Mouse (Mus musculus) liver, embryonic 13.5 days (tissue): ENCODE results near the gene Hsd17b1. TPM values are rescaled to one million over a fixed set of nuclear protein-coding genes. Genes with fewer than 3 reads are reported as not detected.
A peak's percentile ranks its signal among the peaks of the same experiment; 100 is the strongest.

Experiments used
- ATAC-seq: fragments of 200-750 bp; cut with Nextera tagmentation; 2 replicates; pipeline ENCODE4 v1.8.0; 2017; ENCODE audit warnings: low read depth, mild to moderate bottlenecking, moderate number of reproducible peaks, moderate library complexity
- DNase-seq: peaks from one replicate; pipeline ENCODE4 v3.0.0; 2022
- H3K27ac ChIP-seq: fragments of 300-500 bp; sonication (generic); 2 replicates; pipeline ENCODE4 v1.5.1; 2015; ENCODE audit warnings: moderate library complexity, mild to moderate bottlenecking, inconsistent platforms
- H3K27me3 ChIP-seq: fragments of 300-500 bp; sonication (generic); 2 replicates; pipeline ENCODE4 v1.6.1; 2015; ENCODE audit warnings: mild to moderate bottlenecking, inconsistent platforms
- H3K36me3 ChIP-seq: fragments of 300-500 bp; sonication (generic); 2 replicates; pipeline ENCODE4 v1.6.1; 2015; ENCODE audit warnings: mild to moderate bottlenecking, inconsistent platforms
- H3K4me1 ChIP-seq: fragments of 300-500 bp; sonication (generic); replicated peaks from 2 replicates; pipeline ENCODE4 v1.6.1; 2015; ENCODE audit warnings: inconsistent platforms
- H3K4me2 ChIP-seq: fragments of 300-500 bp; sonication (generic); 2 replicates; pipeline ENCODE4 v1.6.1; 2015; ENCODE audit warnings: inconsistent platforms, mild to moderate bottlenecking, moderate library complexity
- H3K4me3 ChIP-seq: fragments of 300-500 bp; sonication (generic); replicated peaks from 2 replicates; pipeline ENCODE4 v1.5.1; 2015; ENCODE audit warnings: mild to moderate bottlenecking, inconsistent platforms
- H3K9ac ChIP-seq: fragments of 300-500 bp; sonication (generic); 2 replicates; pipeline ENCODE4 v1.6.1; 2015; ENCODE audit warnings: mild to moderate bottlenecking, inconsistent platforms
- H3K9me3 ChIP-seq: fragments of 300-500 bp; sonication (generic); replicated peaks from 2 replicates; pipeline ENCODE4 v1.6.1; 2016; ENCODE audit warnings: inconsistent platforms
- WGBS: fragments of 180-500 bp; shearing (Covaris S2); methylation state at CpG from one replicate; pipeline ENCODE4 v1.1.7; 2015; ENCODE audit not compliant: insufficient replicate concordance; 5-methylcytosine and 5-hydroxymethylcytosine counted together
- polyA plus RNA-seq: library from polyadenylated mRNA; unstranded; fragments of >200 nt; fragmentation: Nextera tagmentation; extraction: Ambion mirVana; gene quantifications from 2 replicates; pipeline ENCODE4 v1.2.1, GENCODE M21; 2015

Hsd17b1 gene
- polyA plus RNA-seq, 1 experiment from 2014 or later = 0.14 TPM

GRCm38 (mm10) chr11:101070987-101071386 is 7.2 kb upstream of the Hsd17b1 start:
- DNase-seq = no peak
- Histone ChIP-seq H3K9me3 (no peaks in the 10 kb centered on the region), H3K9ac (peak overlapping the region; percentile 79; the same call in 1 of the 2 replicates), H3K27me3 (peaks cover 36% of the 10 kb centered on the region), H3K36me3 (no peaks in the 10 kb centered on the region), H3K4me2 (peak overlapping the region; percentile 97), H3K27ac (no peak overlapping the region), H3K4me3 (peak overlapping the region; percentile 78; the same call in 1 of the 2 replicates), H3K4me1 (peaks cover 30% of the 10 kb centered on the region)
- WGBS = 60% methylated on average over 6 of the region's 6 CpGs
- no peak for ATAC-seq

- Histone ChIP-seq H3K9me3 (no peaks in the 10 kb centered on the region), H3K36me3 (no peaks in the 10 kb centered on the region), H3K4me2 (no peak overlapping the region), H3K4me1 (peaks cover 21% of the 10 kb centered on the region), H3K27me3 (peaks cover 45% of the 10 kb centered on the region), H3K27ac (no peak overlapping the region), H3K9ac (no peak overlapping the region), H3K4me3 (no peak overlapping the region)
- DNase-seq (no peak), ATAC-seq (no peak)
- 66% methylated on average over 14 of the region's 14 CpGs for WGBS
Observed at GRCm38 (mm10) chr11:101071810-101072428, 6.3 kb upstream of the Hsd17b1 start.

- Histone ChIP-seq H3K9me3 (no peaks in the 10 kb centered on the region), H3K4me2 (peak overlapping the region; percentile 43), H3K36me3 (peaks cover 5% of the 10 kb centered on the region; the same call in 1 of the 2 replicates), H3K4me3 (peak overlapping the region; percentile 14), H3K4me1 (peaks cover 49% of the 10 kb centered on the region), H3K9ac (no peak overlapping the region), H3K27ac (no peak overlapping the region), H3K27me3 (peaks cover 60% of the 10 kb centered on the region)
- 4% methylated on average over 27 of the region's 27 CpGs for WGBS
- DNase-seq = no peak
- no peak for ATAC-seq
Observed at GRCm38 (mm10) chr11:101079746-101080145, 1.5 kb downstream of the Hsd17b1 start.

- no peak overlapping the region for H3K27ac ChIP-seq
- H3K9ac ChIP-seq = no peak overlapping the region
- peaks cover 11% of the 10 kb centered on the region; the same call in 1 of the 2 replicates for H3K36me3 ChIP-seq
- WGBS = 69% methylated on average over 5 of the region's 5 CpGs
- no peaks in the 10 kb centered on the region for H3K9me3 ChIP-seq
- DNase-seq (no peak), ATAC-seq (no peak)
- no peak overlapping the region for H3K4me2 ChIP-seq
- H3K27me3 ChIP-seq = peaks cover 60% of the 10 kb centered on the region
- H3K4me1 ChIP-seq = peaks cover 53% of the 10 kb centered on the region
- H3K4me3 ChIP-seq = no peak overlapping the region; the same call in 1 of the 2 replicates
Observed at GRCm38 (mm10) chr11:101080421-101080820, 2.2 kb downstream of the Hsd17b1 start.

GRCm38 (mm10) chr11:101081659-101082058 is 3.4 kb downstream of the Hsd17b1 start:
- 7% methylated on average over 10 of the region's 10 CpGs for WGBS
- DNase-seq (no peak), ATAC-seq (no peak)
- H3K36me3 ChIP-seq = peaks cover 17% of the 10 kb centered on the region
- H3K27me3 ChIP-seq = peaks cover 53% of the 10 kb centered on the region
- H3K9me3 ChIP-seq = no peaks in the 10 kb centered on the region
- H3K4me3 ChIP-seq = peak overlapping the region; percentile 79
- peak overlapping the region; percentile 90 for H3K9ac ChIP-seq
- H3K4me1 ChIP-seq = peaks cover 66% of the 10 kb centered on the region
- H3K27ac ChIP-seq = peak overlapping the region; percentile 94
- peak overlapping the region; percentile 86 for H3K4me2 ChIP-seq

- Histone ChIP-seq H3K9me3 (no peaks in the 10 kb centered on the region), H3K4me3 (peak within 1 kb of the TSS; percentile 79), H3K9ac (peak within 1 kb of the TSS; percentile 90), H3K27ac (peak within 1 kb of the TSS; percentile 94), H3K4me2 (peak within 1 kb of the TSS; percentile 86), H3K27me3 (peaks cover 45% of the 10 kb centered on the region), H3K36me3 (peaks cover 17% of the 10 kb centered on the region), H3K4me1 (peaks cover 70% of the 10 kb centered on the region)
- under 1% methylated on average over 51 of the region's 51 CpGs for WGBS
- peak; percentile 85 for ATAC-seq
- DNase-seq = peak; percentile 73
Observed at GRCm38 (mm10) chr11:101082208-101083082, 4.2 kb downstream of the Hsd17b1 start, which contains the start of gene Coasy. TSS of gene Coasy (plus strand) at chr11:101082565.

- DNase-seq = no peak
- peak overlapping the region; percentile 94 for H3K27ac ChIP-seq
- H3K4me3 ChIP-seq = peak overlapping the region; percentile 79
- WGBS = 30% methylated on average over 19 of the region's 19 CpGs
- peak overlapping the region; percentile 90 for H3K9ac ChIP-seq
- H3K27me3 ChIP-seq = peaks cover 37% of the 10 kb centered on the region
- ATAC-seq = no peak
- no peaks in the 10 kb centered on the region for H3K9me3 ChIP-seq
- H3K4me2 ChIP-seq = peak overlapping the region; percentile 86
- H3K36me3 ChIP-seq = peaks cover 17% of the 10 kb centered on the region
- H3K4me1 ChIP-seq = peaks cover 77% of the 10 kb centered on the region
Observed at GRCm38 (mm10) chr11:101083083-101083697, 5.0 kb downstream of the Hsd17b1 start.

- Histone ChIP-seq H3K27me3 (peaks cover 27% of the 10 kb centered on the region), H3K9me3 (no peaks in the 10 kb centered on the region), H3K27ac (no peak overlapping the region; the same call in 1 of the 2 replicates), H3K9ac (peak overlapping the region; percentile 26), H3K4me3 (no peak overlapping the region), H3K4me2 (no peak overlapping the region), H3K4me1 (peaks cover 79% of the 10 kb centered on the region), H3K36me3 (peaks cover 27% of the 10 kb centered on the region)
- DNase-seq (no peak), ATAC-seq (no peak)
- WGBS = 80% methylated on average over 14 of the region's 14 CpGs
Observed at GRCm38 (mm10) chr11:101084246-101084645, 6.0 kb downstream of the Hsd17b1 start.

- H3K36me3 ChIP-seq = peaks cover 32% of the 10 kb centered on the region
- H3K27me3 ChIP-seq = peaks cover 21% of the 10 kb centered on the region
- no peak overlapping the region for H3K9ac ChIP-seq
- H3K9me3 ChIP-seq = no peaks in the 10 kb centered on the region
- H3K27ac ChIP-seq = no peak overlapping the region; the same call in 1 of the 2 replicates
- 87% methylated on average over 12 of the region's 12 CpGs for WGBS
- no peak overlapping the region for H3K4me3 ChIP-seq
- DNase-seq (no peak), ATAC-seq (no peak)
- peaks cover 74% of the 10 kb centered on the region for H3K4me1 ChIP-seq
- no peak overlapping the region for H3K4me2 ChIP-seq
Observed at GRCm38 (mm10) chr11:101084811-101085210, 6.6 kb downstream of the Hsd17b1 start.

GRCm38 (mm10) chr11:101085617-101086322 is 7.6 kb downstream of the Hsd17b1 start:
- WGBS = 85% methylated on average over 18 of the region's 18 CpGs
- no peak for DNase-seq
- H3K27ac ChIP-seq = peak overlapping the region; percentile 82
- H3K9ac ChIP-seq = peak overlapping the region; percentile 92; the same call in 1 of the 2 replicates
- ATAC-seq = no peak
- H3K9me3 ChIP-seq = no peaks in the 10 kb centered on the region
- peaks cover 42% of the 10 kb centered on the region for H3K36me3 ChIP-seq
- peaks cover 72% of the 10 kb centered on the region for H3K4me1 ChIP-seq
- H3K4me3 ChIP-seq = no peak overlapping the region
- peaks cover 12% of the 10 kb centered on the region for H3K27me3 ChIP-seq
- peak overlapping the region; percentile 98 for H3K4me2 ChIP-seq
